Mouse (Mus musculus): ENCODE data around the gene Nek7.

DNA sequence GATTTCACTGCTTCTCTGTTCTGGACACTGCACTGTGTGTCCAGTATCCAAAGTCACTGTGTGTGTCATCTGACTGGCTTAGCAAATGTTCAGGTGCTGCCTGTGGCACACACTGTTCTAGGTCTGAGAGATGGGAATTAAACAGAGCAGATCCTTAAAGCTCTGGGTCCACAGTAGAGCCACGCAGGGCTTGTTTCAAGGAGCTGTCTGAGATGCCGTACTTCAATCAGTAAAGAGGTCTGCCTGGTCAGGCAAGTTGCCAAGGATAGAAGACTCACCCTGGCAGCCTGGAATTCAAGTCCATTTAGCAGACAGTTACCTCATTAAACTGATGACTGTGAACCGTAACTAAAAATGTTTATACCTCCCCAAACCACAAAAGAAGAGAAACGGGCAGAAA lies 112.9 kb downstream of the Nek7 start:
- TF ChIP-seq CTCF (IDR thresholded peaks at IDR 0.05; ENCODE audit: low read depth) (no peak), EP300 (IDR thresholded peaks at IDR 0.05; ENCODE audit: low read depth) (no peak)

All from liver, postnatal 0 days (tissue).